Mouse (Mus musculus) lung, embryonic 15.5 days (tissue): Measurements from ENCODE around the gene Gprin3. TPM values are rescaled to one million over a fixed set of nuclear protein-coding genes. Genes with fewer than 3 reads are reported as not detected.
"Not testable (repeated sequence)": the region's sequence is repeated elsewhere in the genome, so short reads cannot be mapped to it uniquely, and the experiment has no call there.

Experiments used
- ATAC-seq: fragments of 200-750 bp; cut with Nextera tagmentation; 2 replicates; pipeline ENCODE4 v1.8.0; 2017; ENCODE audit warnings: moderate number of reproducible peaks, borderline replicate concordance; ENCODE audit not compliant: low FRiP score, low TSS enrichment; ENCODE audit errors: extremely low read depth
- H3K27ac ChIP-seq: fragments of 300-500 bp; sonication (generic); 2 replicates; pipeline ENCODE4 v1.5.1; 2015; ENCODE audit warnings: moderate library complexity, mild to moderate bottlenecking, inconsistent platforms
- H3K27me3 ChIP-seq: fragments of 300-500 bp; sonication (generic); 2 replicates; pipeline ENCODE4 v1.6.1; 2015; ENCODE audit warnings: inconsistent platforms
- H3K36me3 ChIP-seq: fragments of 300-500 bp; sonication (generic); 2 replicates; pipeline ENCODE4 v1.6.1; 2015; ENCODE audit warnings: inconsistent platforms
- H3K4me1 ChIP-seq: fragments of 300-500 bp; sonication (generic); 2 replicates; pipeline ENCODE4 v1.6.1; 2015; ENCODE audit warnings: inconsistent platforms
- H3K4me2 ChIP-seq: fragments of 300-500 bp; sonication (generic); 2 replicates; pipeline ENCODE4 v1.6.1; 2015; ENCODE audit warnings: inconsistent platforms, mild to moderate bottlenecking, moderate library complexity
- H3K4me3 ChIP-seq: fragments of 300-500 bp; sonication (generic); 2 replicates; pipeline ENCODE4 v1.5.1; 2015; ENCODE audit warnings: mild to moderate bottlenecking, inconsistent platforms
- H3K9ac ChIP-seq: fragments of 300-500 bp; sonication (generic); 2 replicates; pipeline ENCODE4 v1.6.1; 2015; ENCODE audit warnings: inconsistent platforms
- H3K9me3 ChIP-seq: fragments of 300-500 bp; sonication (generic); 2 replicates; pipeline ENCODE4 v1.6.1; 2016; ENCODE audit warnings: inconsistent platforms
- WGBS: fragments of 180-500 bp; shearing (Covaris S2); methylation state at CpG from one replicate; pipeline ENCODE4 v1.1.7; 2015; 5-methylcytosine and 5-hydroxymethylcytosine counted together
- polyA plus RNA-seq: library from polyadenylated mRNA; unstranded; fragments of >200 nt; fragmentation: Nextera tagmentation; extraction: Ambion mirVana; gene quantifications from 2 replicates; pipeline ENCODE4 v1.2.1, GENCODE M21; 2015

The Gprin3 gene
- polyA plus RNA-seq, 1 experiment from 2014 or later: 7.9 TPM

DNA sequence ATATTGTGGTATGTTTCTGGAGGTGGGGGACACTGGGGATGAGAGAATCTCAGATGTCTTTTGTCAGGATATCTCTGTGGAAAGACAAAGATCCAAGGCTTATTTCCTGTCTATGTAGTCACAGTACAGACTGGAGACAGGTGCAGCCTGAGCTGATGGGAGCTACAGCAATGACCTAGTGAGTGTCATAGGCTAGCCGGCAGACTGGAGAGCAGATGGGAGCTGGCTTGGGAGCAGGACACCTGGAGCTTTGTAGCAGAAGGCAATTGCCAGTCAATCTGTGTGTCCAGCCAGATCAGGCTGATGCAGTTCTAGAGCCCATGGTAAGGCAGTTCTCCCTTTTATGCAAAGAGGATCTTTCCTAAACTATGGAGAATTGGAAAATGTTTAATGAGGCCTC, 97.8 kb downstream of the Gprin3 start:
- H3K36me3 ChIP-seq: no peaks in the 10 kb centered on the region
- H3K27me3 ChIP-seq: no peaks in the 10 kb centered on the region
- no peaks in the 10 kb centered on the region for H3K9me3 ChIP-seq
- H3K4me3 ChIP-seq: no peak overlapping the region
- H3K4me1 ChIP-seq: no peaks in the 10 kb centered on the region
- no peak overlapping the region for H3K9ac ChIP-seq
- H3K27ac ChIP-seq: no peak overlapping the region
- WGBS: 52% methylated on average over 1 of the region's 1 CpGs
- no peak overlapping the region for H3K4me2 ChIP-seq
- no peak for ATAC-seq

DNA sequence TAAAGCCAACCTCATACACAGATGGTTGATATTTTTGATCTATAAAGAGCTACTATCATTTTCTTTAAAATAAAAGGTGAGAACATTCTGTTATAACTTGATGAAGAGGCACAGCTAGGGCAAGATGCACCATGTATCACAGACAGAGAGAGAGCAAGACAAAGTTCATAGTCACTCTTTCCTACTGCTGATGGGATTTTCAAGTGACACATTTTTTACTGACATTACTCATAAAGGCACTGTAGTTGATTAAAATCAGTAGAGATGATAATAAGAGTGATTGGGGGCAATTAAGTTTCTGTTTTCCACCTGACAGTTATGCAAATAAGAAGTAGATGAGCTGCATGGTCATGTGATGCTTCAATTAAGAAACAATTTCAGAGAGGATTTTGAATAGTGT, 110.2 kb downstream of the Gprin3 start:
- no peak for ATAC-seq
- H3K4me2 ChIP-seq: no peak overlapping the region
- no peaks in the 10 kb centered on the region for H3K27me3 ChIP-seq
- no peaks in the 10 kb centered on the region for H3K9me3 ChIP-seq
- no peaks in the 10 kb centered on the region for H3K4me1 ChIP-seq
- H3K36me3 ChIP-seq: no peaks in the 10 kb centered on the region
- no peak overlapping the region for H3K27ac ChIP-seq
- H3K4me3 ChIP-seq: no peak overlapping the region
- H3K9ac ChIP-seq: no peak overlapping the region

DNA sequence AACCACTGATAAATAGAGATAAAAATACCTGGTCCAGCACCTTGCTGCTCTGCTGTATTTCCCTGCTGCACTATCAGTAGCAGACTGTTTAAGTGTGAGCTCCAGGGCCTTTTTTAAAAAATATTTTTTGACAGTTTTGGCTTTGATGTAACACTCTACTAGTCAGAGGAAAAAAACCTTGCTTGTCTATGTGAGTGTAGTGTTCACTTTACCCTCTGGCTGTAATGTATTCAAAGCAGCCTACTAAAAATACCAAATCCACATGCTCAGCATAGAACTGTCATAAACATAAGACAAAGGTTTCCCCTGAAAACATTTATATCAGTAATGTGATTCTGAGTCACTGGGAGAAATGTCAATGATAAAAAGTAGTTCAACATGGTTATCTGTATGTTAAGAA, 111.0 kb downstream of the Gprin3 start:
- Histone ChIP-seq H3K9ac (no peak overlapping the region), H3K4me3 (no peak overlapping the region), H3K4me1 (no peaks in the 10 kb centered on the region), H3K27me3 (no peaks in the 10 kb centered on the region), H3K36me3 (no peaks in the 10 kb centered on the region), H3K9me3 (no peaks in the 10 kb centered on the region), H3K4me2 (no peak overlapping the region), H3K27ac (no peak overlapping the region)
- no peak for ATAC-seq

DNA sequence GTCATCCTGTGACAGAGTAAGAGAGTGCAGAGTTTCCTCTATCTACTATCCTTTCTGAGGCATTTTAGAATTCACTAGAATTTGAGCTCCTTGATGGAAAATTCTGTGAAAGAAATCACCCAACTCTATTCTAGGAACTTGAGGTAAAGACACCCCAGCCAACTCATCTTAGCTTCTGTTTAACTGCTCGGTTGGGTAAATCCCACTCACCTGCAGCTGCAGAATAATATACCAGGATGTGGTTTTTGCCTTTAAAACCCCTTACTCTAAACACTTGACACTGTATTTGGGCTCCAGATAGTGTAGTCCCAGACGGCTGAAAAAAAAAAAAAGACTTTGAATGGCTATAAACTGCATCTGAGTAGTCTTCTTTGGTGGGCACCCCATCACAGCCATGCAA, 112.9 kb downstream of the Gprin3 start:
- H3K4me1 ChIP-seq: no peaks in the 10 kb centered on the region
- H3K27ac ChIP-seq: no peak overlapping the region
- no peak overlapping the region for H3K9ac ChIP-seq
- no peaks in the 10 kb centered on the region for H3K27me3 ChIP-seq
- no peaks in the 10 kb centered on the region for H3K36me3 ChIP-seq
- WGBS: 50% methylated on average over 2 of the region's 2 CpGs
- H3K9me3 ChIP-seq: no peaks in the 10 kb centered on the region
- ATAC-seq: no peak
- no peak overlapping the region for H3K4me3 ChIP-seq
- H3K4me2 ChIP-seq: no peak overlapping the region

DNA sequence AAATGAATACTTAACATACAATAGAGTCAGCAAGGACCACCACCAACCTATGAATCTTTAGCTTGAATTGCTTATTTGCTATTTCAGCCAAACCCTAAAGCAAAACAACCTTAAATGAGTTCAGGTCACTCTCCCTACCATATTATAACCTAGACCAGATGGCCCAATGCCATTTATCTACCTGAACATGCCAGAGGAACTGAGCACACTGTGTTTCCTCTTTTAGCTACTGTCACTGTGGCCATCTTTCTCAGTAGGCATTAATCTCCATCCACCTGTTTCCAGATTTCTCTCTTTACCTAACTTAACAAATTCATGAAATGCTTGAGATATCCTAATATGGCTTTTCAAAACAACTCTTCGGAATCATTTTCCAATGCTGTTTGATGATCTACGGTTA, 114.9 kb downstream of the Gprin3 start:
- ATAC-seq: no peak
- whole genome bisulfite sequencing: 89% methylated on average over 2 of the region's 2 CpGs
- H3K4me2 ChIP-seq: no peak overlapping the region
- H3K9me3 ChIP-seq: no peaks in the 10 kb centered on the region
- H3K9ac ChIP-seq: no peak overlapping the region
- no peaks in the 10 kb centered on the region for H3K36me3 ChIP-seq
- no peak overlapping the region for H3K4me3 ChIP-seq
- no peaks in the 10 kb centered on the region for H3K27me3 ChIP-seq
- no peaks in the 10 kb centered on the region for H3K4me1 ChIP-seq
- no peak overlapping the region for H3K27ac ChIP-seq

DNA sequence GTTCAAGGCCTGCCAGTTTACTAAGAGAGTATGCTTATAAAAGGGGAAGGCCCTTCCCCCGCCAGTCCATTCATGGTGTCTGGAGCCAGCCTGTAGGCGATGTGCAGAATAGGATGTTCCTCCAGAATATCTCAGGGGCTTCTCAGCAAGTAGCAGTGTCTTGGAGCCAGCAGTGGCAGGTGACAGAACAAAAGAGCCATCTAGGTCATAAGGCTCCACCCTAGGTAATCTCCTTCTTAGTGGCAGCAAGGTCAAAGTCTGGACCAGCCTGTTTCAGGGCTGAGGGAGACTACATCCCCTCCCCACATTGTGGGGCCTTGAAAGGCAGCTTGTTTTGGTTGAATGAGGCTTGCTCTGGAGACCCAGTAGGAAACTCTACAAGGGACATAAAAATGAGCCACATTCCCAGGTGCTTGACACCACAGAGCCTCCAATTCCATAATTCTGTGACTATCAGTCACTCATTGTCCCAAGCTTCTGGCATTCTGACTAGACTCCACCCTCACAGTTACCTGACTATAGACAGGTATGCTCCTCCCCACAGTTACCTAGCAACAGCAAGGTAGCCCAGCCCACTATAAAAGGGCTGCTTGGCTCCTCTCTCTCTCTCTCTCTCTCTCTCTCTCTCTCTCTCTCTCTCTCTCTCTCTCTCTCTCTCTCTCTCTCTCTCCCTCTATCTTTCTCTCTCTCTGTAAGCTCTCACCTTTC, 121.7 kb downstream of the Gprin3 start:
- not testable (repeated sequence) for H3K27me3 ChIP-seq, H3K4me3 ChIP-seq, H3K4me2 ChIP-seq, H3K9ac ChIP-seq, H3K27ac ChIP-seq, H3K36me3 ChIP-seq, ATAC-seq, H3K9me3 ChIP-seq, H3K4me1 ChIP-seq
- 76% methylated on average over 2 of the region's 2 CpGs for WGBS

DNA sequence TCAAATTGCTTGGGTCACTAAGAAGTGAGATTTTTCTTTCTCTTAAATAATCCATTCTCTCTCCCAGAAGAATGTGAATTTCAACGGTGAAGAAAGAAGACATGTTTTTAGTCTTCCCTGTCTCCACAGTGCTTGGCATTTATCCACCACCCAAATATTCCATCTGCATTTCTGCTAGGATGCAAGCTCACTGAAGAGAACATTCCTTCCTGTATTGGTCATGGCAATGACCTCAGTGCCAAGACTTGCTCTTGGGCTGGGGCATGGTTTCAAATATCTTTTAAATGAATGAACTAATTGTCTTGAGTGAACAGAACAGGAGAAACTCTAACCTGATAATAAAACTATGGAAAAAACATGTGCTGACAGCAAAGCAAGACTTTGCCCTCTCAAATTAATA, 123.1 kb downstream of the Gprin3 start:
- WGBS: 77% methylated on average over 1 of the region's 1 CpGs
- H3K4me3 ChIP-seq: no peak overlapping the region
- H3K9ac ChIP-seq: no peak overlapping the region
- ATAC-seq: no peak
- no peaks in the 10 kb centered on the region for H3K9me3 ChIP-seq
- H3K27me3 ChIP-seq: no peaks in the 10 kb centered on the region
- H3K4me1 ChIP-seq: no peaks in the 10 kb centered on the region
- no peak overlapping the region for H3K27ac ChIP-seq
- H3K36me3 ChIP-seq: no peaks in the 10 kb centered on the region
- H3K4me2 ChIP-seq: no peak overlapping the region

Other genes starting within 250 kb of the Gprin3 start
- 10.2 and 10.6 TPM in 2 replicates for gene Tigd2, start 217.4 kb downstream of the Gprin3 start, polyA plus RNA-seq